Comparison of ENCODE assay signal across 28 mouse cellular contexts in the genomic region with DNA sequence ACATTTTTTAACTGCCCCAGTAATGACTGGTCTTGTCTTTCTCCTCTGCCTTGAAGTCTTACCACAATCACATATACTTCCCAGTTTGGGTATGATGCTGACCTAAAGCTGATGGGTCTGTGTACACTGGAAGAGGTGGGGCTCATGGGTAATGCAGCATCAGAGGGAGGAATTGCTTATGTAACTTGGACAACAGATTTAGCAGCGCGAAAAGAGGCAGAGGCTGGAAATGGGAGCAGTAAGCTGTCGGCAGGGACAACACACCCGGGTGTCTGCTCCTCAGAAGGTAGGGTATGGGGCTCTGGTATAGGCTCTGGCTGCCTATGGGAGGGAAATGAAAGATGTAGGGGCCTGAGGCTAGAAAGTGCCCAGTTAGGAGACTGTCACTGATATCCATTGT. TPM values are rescaled to one million over a fixed set of nuclear protein-coding genes. Genes with fewer than 3 reads are reported as not detected.
A peak's percentile ranks its signal among the peaks of the same experiment; 100 is the strongest.
DNase-seq lines count a peak whose midpoint lies in the region; ATAC-seq and TF ChIP-seq lines count a peak whose summit lies in the region.
"Had no signal": no experiment of that assay in that cellular context is flagged by ENCODE, and none has a peak within 500 bp of the region (broad histone marks: within the 10 kb centered on the region; RNA-seq: fewer than 3 reads in every experiment).

A gene (plus strand): TSS at position 188 of the 400 bp plus-strand sequence.

- no peaks in the 10 kb centered on the region for H3K9me3 ChIP-seq in neural tube, embryonic 15.5 days (replicated peaks)
- H3K9me3 ChIP-seq: embryonic facial prominence, embryonic 15.5 days; heart, embryonic 15.5 days; hindbrain, embryonic 15.5 days; intestine, embryonic 15.5 days; megakaryocyte, embryonic 14.5 days; midbrain, embryonic 15.5 days had no signal

- 91% methylated on average over 4 of the region's 4 CpGs for WGBS in small intestine, adult 2 months
- WGBS in neural tube, embryonic 15.5 days = 96% methylated on average over 4 of the region's 4 CpGs

- H3K4me2 ChIP-seq in neural tube, embryonic 15.5 days = no peak within 1 kb of the TSS
- H3K4me2 ChIP-seq: embryonic facial prominence, embryonic 15.5 days; heart, embryonic 15.5 days; hindbrain, embryonic 15.5 days; intestine, embryonic 15.5 days; liver, embryonic 11.5 days; midbrain, embryonic 15.5 days had no signal

- peaks cover 6% of the 10 kb centered on the region; the same call in 1 of the 2 replicates for H3K4me1 ChIP-seq in small intestine, adult 2 months (ENCODE audit: control insufficient read depth, insufficient read depth, insufficient read length, low read length)
- no peaks in the 10 kb centered on the region for H3K4me1 ChIP-seq in neural tube, embryonic 15.5 days
- H3K4me1 ChIP-seq: embryonic facial prominence, embryonic 15.5 days; heart, embryonic 15.5 days; hindbrain, embryonic 15.5 days; intestine, embryonic 15.5 days; megakaryocyte, embryonic 14.5 days; midbrain, embryonic 15.5 days had no signal

- peaks cover 48% of the 10 kb centered on the region for H3K36me3 ChIP-seq in small intestine, adult 2 months (ENCODE audit: control insufficient read depth, insufficient read depth, low read length)
- H3K36me3 ChIP-seq in neural tube, embryonic 15.5 days = peaks cover 71% of the 10 kb centered on the region

- TF ChIP-seq CTCF in left cerebral cortex, adult 2 months (IDR thresholded peaks at IDR 0.05) = no peak
- no peak for TF ChIP-seq CTCF in small intestine, adult 2 months (IDR thresholded peaks at IDR 0.05; ENCODE audit: extremely low read depth, insufficient read length, insufficient replicate concordance, low read depth, low read length)

- DNase-seq in frontal cortex, adult 2 months (ENCODE audit: extremely low spot score in 1 of 2, low spot score in 1 of 2) = peak; percentile 17 to 64
- DNase-seq in frontal cortex, postnatal 10 days (ENCODE audit: low spot score in 2 of 2) = no peak
- peak; percentile 33 for DNase-seq in retina, adult 2 months (ENCODE audit: low read depth, low spot score)
- DNase-seq in retina, embryonic 14.5 days (ENCODE audit: low spot score) = no peak
- peak in 1 of 2 experiments; percentile 30 for DNase-seq in left cerebral cortex, adult 2 months (ENCODE audit: extremely low spot score in 1 of 2, low spot score in 2 of 2)
- DNase-seq: adrenal gland, postnatal 14 days; cerebellum, adult 11-12 months; cerebellum, postnatal 25 days; forebrain, postnatal 0 days; gastrocnemius, postnatal 25 days; heart, postnatal 4 days; kidney, adult 9 months; kidney, postnatal 36 days; lung, adult 18-20 months; retina, postnatal 1 day; thymus, postnatal 25 days had no signal

- H3K27ac ChIP-seq in left cerebral cortex, adult 2 months = peak within 1 kb of the TSS; percentile 89
- 0 out of 2 replicates have a peak within 1 kb of the TSS, but pooled peaks have one; percentile 11 for H3K27ac ChIP-seq in small intestine, adult 2 months (ENCODE audit: insufficient read depth, low read depth, low read length)
- H3K27ac ChIP-seq in neural tube, embryonic 15.5 days (replicated peaks) = no peak within 1 kb of the TSS
- H3K27ac ChIP-seq: embryonic facial prominence, embryonic 15.5 days; heart, embryonic 15.5 days; hindbrain, embryonic 15.5 days; intestine, embryonic 15.5 days; midbrain, embryonic 15.5 days; stomach, postnatal 0 days had no signal

- H3K9ac ChIP-seq in neural tube, embryonic 15.5 days (replicated peaks) = no peak within 1 kb of the TSS
- H3K9ac ChIP-seq: embryonic facial prominence, embryonic 15.5 days; forebrain, postnatal 0 days; heart, embryonic 15.5 days; hindbrain, embryonic 15.5 days; intestine, embryonic 15.5 days; midbrain, embryonic 15.5 days had no signal

- H3K27me3 ChIP-seq in small intestine, adult 2 months (ENCODE audit: control insufficient read depth, insufficient read depth, low read length) = no peaks in the 10 kb centered on the region
- no peaks in the 10 kb centered on the region for H3K27me3 ChIP-seq in neural tube, embryonic 15.5 days (replicated peaks)
- H3K27me3 ChIP-seq: embryonic facial prominence, embryonic 15.5 days; heart, embryonic 15.5 days; hindbrain, embryonic 15.5 days; intestine, embryonic 15.5 days; megakaryocyte, embryonic 14.5 days; midbrain, embryonic 15.5 days had no signal

- H3K4me3 ChIP-seq in left cerebral cortex, adult 2 months = peak within 1 kb of the TSS; percentile 26
- no peak within 1 kb of the TSS for H3K4me3 ChIP-seq in small intestine, adult 2 months (ENCODE audit: low read depth, low read length)
- no peak within 1 kb of the TSS for H3K4me3 ChIP-seq in neural tube, embryonic 15.5 days (replicated peaks)
- H3K4me3 ChIP-seq: embryonic facial prominence, embryonic 15.5 days; heart, embryonic 15.5 days; hindbrain, embryonic 15.5 days; intestine, embryonic 15.5 days; megakaryocyte, embryonic 14.5 days; midbrain, embryonic 15.5 days had no signal

- ATAC-seq in neural tube, embryonic 15.5 days (ENCODE audit: low FRiP score) = no peak
- ATAC-seq: activated CD4-positive, CD25-positive, alpha-beta regulatory T cell, adult 4 months; CD4-positive, CD25-positive, alpha-beta regulatory T cell, adult 4 months; forebrain, postnatal 0 days; intestine, embryonic 15.5 days; midbrain, embryonic 15.5 days had no signal

- TF ChIP-seq POLR2A in small intestine, adult 2 months (IDR thresholded peaks at IDR 0.05; ENCODE audit: low read depth, low read length) = no peak

- intact Hi-C loops in left cerebral cortex, adult 2 months (cut with DNase I) = no loop called here

RNA-seq across cellular contexts. Expression of the gene that starts here (rescaled TPM):
- polyA plus RNA-seq in frontal cortex, adult 2 months (2012; rRNA removed) = 15.2 and 18.6 TPM in 2 replicates
- total RNA-seq in left cerebral cortex, adult 2 months (2021) = 10 to 100 TPM; 21.1 to 29.5 TPM
- 0.14 and 0.18 TPM in 2 replicates for polyA plus RNA-seq in small intestine, adult 2 months (2012; rRNA removed)
- 0.40 and 0.42 TPM in 2 replicates for polyA plus RNA-seq in neural tube, embryonic 15.5 days (2015; fragmentation: Nextera tagmentation; extraction: Ambion mirVana)
- polyA plus RNA-seq: forebrain, postnatal 0 days; stomach, postnatal 0 days had no signal

Comparison
In these comparisons a context has a peak if more than half of its experiments do, and no peak if none do; other contexts are left out.
1. RNA of the gene that starts here (polyA plus RNA-seq): 15.2 to 18.6 TPM in frontal cortex, adult 2 months; 0.40 to 0.42 TPM in neural tube, embryonic 15.5 days and 0.14 to 0.18 TPM in small intestine, adult 2 months; every median in the first group is over 10 times any median in the second.
2. DNase-seq: peak in frontal cortex, adult 2 months (2 of 2) and retina, adult 2 months (single experiment); none in frontal cortex, postnatal 10 days (0 of 2) and retina, embryonic 14.5 days (single experiment).